Mouse (Mus musculus): ENCODE data around the gene Dnaaf1.

Dnaaf1 gene

DNA sequence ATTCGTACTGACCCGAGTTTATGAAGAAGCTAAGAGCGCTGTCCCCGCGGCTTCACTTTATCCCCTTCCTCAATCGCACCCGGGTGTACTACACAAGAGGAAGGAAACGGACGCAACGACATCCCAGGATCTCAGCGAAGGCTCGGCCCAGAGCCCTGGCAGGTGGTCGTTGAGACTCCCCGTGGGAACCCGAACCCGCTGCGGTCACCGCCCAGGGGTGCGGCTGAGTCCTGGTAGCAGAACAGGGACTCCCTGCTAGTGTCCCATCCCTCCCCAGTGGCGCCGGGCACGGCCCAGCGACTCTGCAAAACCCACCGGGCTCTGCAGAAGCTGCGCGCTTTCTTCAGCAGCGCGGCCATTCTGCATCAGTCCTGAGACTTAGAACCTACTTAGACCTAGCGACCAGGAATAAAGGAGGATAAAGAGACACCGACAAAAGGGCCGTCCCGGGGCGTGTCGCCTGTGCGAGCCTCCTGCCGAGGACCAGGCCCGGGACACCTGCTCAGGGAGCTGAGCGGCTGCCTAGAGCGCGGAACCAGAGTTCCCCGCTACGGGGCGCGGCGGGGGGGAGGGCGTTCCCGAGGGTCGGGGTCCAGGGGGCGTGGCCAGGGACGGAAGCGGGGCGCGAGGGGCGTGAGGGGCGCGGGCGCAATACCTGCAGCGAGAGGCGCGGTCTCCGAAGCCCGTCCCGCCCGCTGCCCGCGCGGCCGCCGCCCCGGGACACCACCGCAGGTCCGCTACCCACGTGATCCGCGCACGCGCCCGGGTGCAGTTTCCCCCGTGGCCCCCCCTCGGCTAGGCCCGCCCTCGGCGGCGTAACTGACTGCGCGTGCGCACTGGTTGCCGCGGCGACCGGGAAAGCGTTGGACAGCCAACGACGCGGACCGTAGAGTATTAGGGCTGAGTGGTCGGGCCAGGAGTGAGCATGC, at the start of gene Dnaaf1, which contains the start of gene Hsdl1:
TSS of gene Dnaaf1 (plus strand) at position 799 of the 929 bp plus-strand sequence.
TSS of gene Hsdl1 (minus strand) at position 747 of the 929 bp plus-strand sequence.
- in situ Hi-C loops (cut with MboI; ENCODE audit: low sequenced_read_pairs) = no loop called here

GRCm38 (mm10) chr8:119528762-119529161, 46.3 kb upstream of the Dnaaf1 start:
- in situ Hi-C loops (cut with MboI; ENCODE audit: low sequenced_read_pairs) = no loop called here

- in situ Hi-C loops (cut with MboI; ENCODE audit: low sequenced_read_pairs) = no loop called here
Observed at GRCm38 (mm10) chr8:119530937-119531336, 44.1 kb upstream of the Dnaaf1 start.

DNA sequence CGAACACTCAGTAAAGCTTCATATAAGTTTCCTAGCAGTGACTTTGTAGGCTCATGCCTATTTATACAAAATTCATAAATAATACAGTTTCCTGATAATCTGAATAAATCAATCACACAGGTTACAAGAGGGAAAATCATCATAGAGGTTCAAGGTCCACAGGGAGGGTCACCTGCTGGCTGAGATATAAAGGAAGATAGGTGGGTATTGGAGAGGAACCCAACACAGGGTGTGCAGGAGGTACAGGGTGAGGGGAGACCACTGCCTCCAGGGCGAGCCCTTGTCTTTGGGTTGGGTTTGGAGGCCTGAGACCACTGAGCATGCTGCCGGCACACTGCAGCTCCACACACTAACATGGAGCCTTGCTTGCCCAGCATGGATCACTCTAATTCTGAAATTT, 43.6 kb upstream of the Dnaaf1 start:
- in situ Hi-C loops (cut with MboI; ENCODE audit: low sequenced_read_pairs) = no loop called here

GRCm38 (mm10) chr8:119531973-119532372, 43.1 kb upstream of the Dnaaf1 start:
- in situ Hi-C loops (cut with MboI; ENCODE audit: low sequenced_read_pairs) = no loop called here

DNA sequence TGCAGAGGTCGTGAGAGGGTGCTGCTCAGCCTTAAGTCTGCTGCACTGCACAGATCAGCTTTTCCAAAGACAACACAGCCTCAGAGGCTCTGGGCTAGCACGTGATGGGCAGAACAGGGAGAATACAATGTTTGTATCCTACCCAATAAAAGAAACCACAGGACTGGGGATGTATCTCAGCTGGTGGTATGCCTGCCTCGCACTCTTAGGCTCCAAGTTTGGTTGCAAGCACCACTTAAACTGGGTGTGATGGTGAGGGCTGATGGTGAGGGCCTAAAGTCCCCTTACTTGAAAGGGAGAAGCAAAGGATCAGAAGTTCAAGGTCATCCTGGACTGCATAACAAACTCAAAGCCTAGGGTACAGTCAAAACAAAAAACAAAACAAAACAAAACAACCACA, 30.4 kb upstream of the Dnaaf1 start:
- in situ Hi-C loops (cut with MboI; ENCODE audit: low sequenced_read_pairs) = no loop called here

- in situ Hi-C loops (cut with MboI; ENCODE audit: low sequenced_read_pairs) = no loop called here
Observed at GRCm38 (mm10) chr8:119545180-119545579, 29.9 kb upstream of the Dnaaf1 start.

DNA sequence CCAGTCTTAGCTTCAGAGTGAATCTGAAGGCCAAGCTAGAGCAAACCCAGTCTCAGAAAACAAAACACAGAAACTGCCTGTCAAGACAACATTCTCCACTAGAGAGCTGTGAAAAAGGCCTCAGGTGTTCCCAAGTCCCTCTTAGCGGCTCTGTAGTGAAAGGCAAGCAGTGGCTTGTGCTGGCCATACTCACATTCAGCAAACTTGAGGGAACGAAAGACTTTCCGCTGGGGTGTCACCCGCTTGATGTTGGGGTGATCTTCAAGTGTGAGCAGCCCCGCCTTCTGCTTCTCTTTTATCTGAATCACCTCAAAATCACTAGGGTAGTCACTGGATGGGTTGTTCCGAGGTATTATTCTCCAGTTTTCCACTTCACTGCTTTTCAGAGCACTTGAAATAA, 29.2 kb upstream of the Dnaaf1 start:
- in situ Hi-C loops (cut with MboI; ENCODE audit: low sequenced_read_pairs) = no loop called here

DNA sequence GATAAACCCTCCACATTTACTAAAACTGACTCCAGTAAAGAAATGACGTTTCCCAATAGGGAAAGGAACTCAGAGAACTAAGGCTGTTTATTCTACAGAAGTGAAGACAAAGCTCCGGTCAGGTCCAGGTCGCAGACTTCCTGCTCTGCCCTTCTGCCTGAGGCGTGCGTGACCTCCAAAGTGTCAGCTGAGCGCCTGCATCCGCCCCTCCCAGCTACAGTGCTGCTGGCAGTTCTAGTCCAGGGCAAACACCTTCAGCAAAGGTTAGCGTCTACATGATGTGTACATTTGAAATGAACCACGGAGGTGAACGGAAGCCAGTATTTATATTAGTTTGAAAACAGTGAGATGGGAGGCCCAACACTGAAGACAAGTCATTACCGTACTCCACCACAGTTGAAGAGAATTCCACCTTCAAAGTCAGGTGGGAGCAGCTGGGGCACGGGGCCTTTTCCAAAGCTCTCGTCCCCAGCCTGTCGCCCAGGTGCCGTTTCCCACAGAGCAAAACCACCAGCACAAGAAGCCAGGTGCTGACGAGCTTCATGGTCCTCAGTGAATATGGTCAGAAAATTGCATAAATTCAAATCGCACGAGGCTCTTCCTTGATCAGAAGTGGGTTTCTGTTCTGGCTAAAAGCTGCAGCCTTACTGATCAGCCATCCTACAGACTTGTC, 27.9 kb upstream of the Dnaaf1 start:
- in situ Hi-C loops (cut with MboI; ENCODE audit: low sequenced_read_pairs) = no loop called here

DNA sequence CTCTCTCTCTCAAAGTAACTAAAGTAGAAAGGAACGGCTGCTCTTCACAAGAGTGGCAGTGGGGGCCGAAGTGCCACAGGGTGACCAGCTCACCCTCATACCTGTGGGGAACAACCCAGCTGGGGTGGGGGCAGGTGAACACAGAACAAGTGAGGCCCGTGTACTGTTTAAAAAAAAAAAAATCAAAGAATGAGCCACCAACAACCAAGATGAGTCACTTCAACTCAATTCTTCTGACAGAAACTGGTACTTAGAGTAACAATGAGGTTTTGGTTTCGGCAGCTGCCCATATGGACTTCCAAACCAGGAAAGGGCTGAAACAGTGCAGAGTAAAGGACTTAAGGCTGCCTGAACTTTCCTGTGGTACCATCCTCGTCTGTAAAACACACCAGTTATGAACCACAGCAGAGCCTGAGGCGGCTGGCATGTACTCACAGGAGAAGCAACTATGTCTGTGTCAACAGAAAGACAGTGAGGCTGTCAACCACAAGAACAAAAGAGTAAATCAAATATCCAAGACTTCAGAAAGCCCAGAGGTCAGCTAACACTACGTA, 26.4 kb upstream of the Dnaaf1 start:
- in situ Hi-C loops (cut with MboI; ENCODE audit: low sequenced_read_pairs) = no loop called here

- in situ Hi-C loops (cut with MboI; ENCODE audit: low sequenced_read_pairs) = no loop called here
Observed at GRCm38 (mm10) chr8:119552967-119553366, 22.1 kb upstream of the Dnaaf1 start.

DNA sequence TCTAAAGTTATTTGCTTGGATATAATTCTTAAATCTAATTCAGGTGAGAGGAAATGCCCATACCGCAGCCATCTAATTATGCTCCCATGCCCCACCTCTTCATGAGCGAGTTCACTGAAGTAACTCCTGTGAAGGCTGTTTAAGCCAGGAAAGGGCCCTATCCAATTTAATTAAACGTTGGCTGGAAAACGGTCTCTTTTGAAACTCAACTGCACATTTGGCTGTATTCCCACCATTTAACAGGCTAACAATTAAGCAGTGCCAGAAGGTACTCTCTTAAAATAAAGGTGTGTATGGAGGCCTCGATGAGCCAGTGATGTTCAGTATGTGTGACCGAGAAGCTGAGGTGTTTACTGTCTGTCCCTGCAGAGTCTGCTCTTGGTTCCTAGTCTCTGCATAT, 19.2 kb upstream of the Dnaaf1 start:
- in situ Hi-C loops (cut with MboI; ENCODE audit: low sequenced_read_pairs) = no loop called here

GRCm38 (mm10) chr8:119557132-119557531, 17.9 kb upstream of the Dnaaf1 start:
- in situ Hi-C loops (cut with MboI; ENCODE audit: low sequenced_read_pairs) = no loop called here

GRCm38 (mm10) chr8:119557821-119558602, 17.0 kb upstream of the Dnaaf1 start:
- in situ Hi-C loops (cut with MboI; ENCODE audit: low sequenced_read_pairs) = no loop called here

GRCm38 (mm10) chr8:119558603-119559401, 16.2 kb upstream of the Dnaaf1 start, which contains the start of gene Mbtps1:
Gene Mbtps1, minus strand, starts transcription at chr8:119558735.
- in situ Hi-C loops (cut with MboI; ENCODE audit: low sequenced_read_pairs) = no loop called here

DNA sequence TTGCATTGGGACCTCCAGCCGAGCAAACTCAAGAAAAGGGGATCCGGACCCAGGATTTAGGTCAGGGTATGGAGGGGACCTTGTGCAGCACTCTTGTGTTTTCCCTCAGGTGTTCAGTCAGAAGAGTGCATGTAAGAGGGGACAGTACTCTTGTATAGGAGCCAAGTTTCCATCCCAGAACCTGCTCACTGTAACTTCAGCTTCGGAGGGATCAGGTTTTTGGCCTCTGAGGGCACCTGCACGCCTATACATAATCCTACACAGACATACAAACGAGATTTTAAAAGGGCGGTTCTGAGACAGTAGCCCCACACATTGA, 15.7 kb upstream of the Dnaaf1 start:
- in situ Hi-C loops (cut with MboI; ENCODE audit: low sequenced_read_pairs) = no loop called here

GRCm38 (mm10) chr8:119563849-119564251, 11.2 kb upstream of the Dnaaf1 start:
- in situ Hi-C loops (cut with MboI; ENCODE audit: low sequenced_read_pairs) = no loop called here

DNA sequence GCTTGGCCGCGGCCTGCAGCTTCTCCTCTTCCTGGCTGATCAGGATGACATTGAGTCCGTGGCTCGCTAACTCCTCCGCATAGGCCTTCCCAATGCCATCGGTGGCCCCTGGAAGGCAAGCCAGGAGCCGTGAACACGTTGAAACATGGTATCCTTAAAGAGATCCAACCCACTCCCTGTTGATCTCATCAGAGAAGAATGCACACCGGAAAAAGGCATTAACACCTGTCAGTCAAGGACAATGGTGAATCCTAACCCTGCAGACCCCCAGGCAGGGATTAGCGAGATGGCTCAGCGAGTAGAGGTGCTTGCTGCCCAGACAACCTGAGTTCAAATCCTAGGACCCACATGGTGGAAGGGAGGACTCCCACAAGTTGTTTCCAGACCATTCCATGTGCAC, 8.7 kb upstream of the Dnaaf1 start:
- in situ Hi-C loops (cut with MboI; ENCODE audit: low sequenced_read_pairs) = no loop called here

DNA sequence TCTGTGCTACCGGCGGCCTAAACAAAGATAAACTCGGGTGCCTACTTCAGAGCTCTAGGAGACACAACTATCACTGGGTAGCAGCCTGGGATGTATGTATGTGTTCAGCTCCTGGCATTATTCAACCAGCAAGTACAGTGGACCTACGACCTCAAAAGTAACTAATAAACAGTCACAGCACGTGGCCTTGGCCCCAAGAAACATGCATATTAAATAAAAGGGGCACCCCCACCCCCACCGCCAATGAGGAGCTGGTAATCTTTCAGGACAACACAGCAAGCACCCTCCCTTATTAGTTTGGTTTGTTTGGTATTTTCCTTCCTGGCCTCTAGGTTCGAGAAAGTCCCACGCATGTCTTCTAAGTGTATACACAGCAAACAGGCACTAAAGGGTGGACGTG, 6.8 kb upstream of the Dnaaf1 start:
- in situ Hi-C loops (cut with MboI; ENCODE audit: low sequenced_read_pairs) = no loop called here

- in situ Hi-C loops (cut with MboI; ENCODE audit: low sequenced_read_pairs) = no loop called here
Observed at GRCm38 (mm10) chr8:119568951-119569350, 6.1 kb upstream of the Dnaaf1 start.
